Mouse (Mus musculus): ENCODE data around the gene Gm17019. TPM values are rescaled to one million over a fixed set of nuclear protein-coding genes. Genes with fewer than 3 reads are reported as not detected.
"Not testable (repeated sequence)": the region's sequence is repeated elsewhere in the genome, so short reads cannot be mapped to it uniquely, and the experiment has no call there.

The Gm17019 gene
- total and polyA plus RNA-seq, 2 experiments, result not detected

- not testable (repeated sequence) for H3K9ac ChIP-seq (ENCODE audit: low read depth, low read length); H3K4me3 ChIP-seq (ENCODE audit: insufficient read depth, low read depth, low read length); DNase-seq (ENCODE audit: extremely low read depth, low read depth, low spot score); H3K4me1 ChIP-seq (ENCODE audit: control insufficient read depth, insufficient read depth, low read length); H3K36me3 ChIP-seq (ENCODE audit: control insufficient read depth, insufficient read depth, low read length); H3K27me3 ChIP-seq (ENCODE audit: control insufficient read depth, insufficient read depth, low read length); H3K79me2 ChIP-seq (ENCODE audit: control insufficient read depth, insufficient read depth, low read length); H3K27ac ChIP-seq (replicated peaks; ENCODE audit: insufficient read depth, low read depth, low read length)
- WGBS, result 66% methylated on average over 4 of the region's 4 CpGs
These were observed 8.0 kb upstream of the Gm17019 start for GRCm38 (mm10) chr5:15040784-15041183.

GRCm38 (mm10) chr5:15039984-15040383 lies 7.2 kb upstream of the Gm17019 start:
- not testable (repeated sequence) for H3K4me3 ChIP-seq (ENCODE audit: insufficient read depth, low read depth, low read length); DNase-seq (ENCODE audit: extremely low read depth, low read depth, low spot score); H3K4me1 ChIP-seq (ENCODE audit: control insufficient read depth, insufficient read depth, low read length); H3K9ac ChIP-seq (ENCODE audit: low read depth, low read length); H3K27me3 ChIP-seq (ENCODE audit: control insufficient read depth, insufficient read depth, low read length); H3K79me2 ChIP-seq (ENCODE audit: control insufficient read depth, insufficient read depth, low read length); H3K27ac ChIP-seq (replicated peaks; ENCODE audit: insufficient read depth, low read depth, low read length); H3K36me3 ChIP-seq (ENCODE audit: control insufficient read depth, insufficient read depth, low read length)
- 81% methylated on average over 4 of the region's 4 CpGs for WGBS

GRCm38 (mm10) chr5:15024316-15024715 lies 8.5 kb downstream of the Gm17019 start:
- not testable (repeated sequence) for H3K9ac ChIP-seq (ENCODE audit: low read depth, low read length); H3K36me3 ChIP-seq (ENCODE audit: control insufficient read depth, insufficient read depth, low read length); DNase-seq (ENCODE audit: extremely low read depth, low read depth, low spot score); H3K4me3 ChIP-seq (ENCODE audit: insufficient read depth, low read depth, low read length); H3K79me2 ChIP-seq (ENCODE audit: control insufficient read depth, insufficient read depth, low read length); H3K4me1 ChIP-seq (ENCODE audit: control insufficient read depth, insufficient read depth, low read length); H3K27ac ChIP-seq (replicated peaks; ENCODE audit: insufficient read depth, low read depth, low read length); H3K27me3 ChIP-seq (ENCODE audit: control insufficient read depth, insufficient read depth, low read length)
- 89% methylated on average over 1 of the region's 1 CpGs for WGBS

- not testable (repeated sequence) for H3K27ac ChIP-seq (replicated peaks; ENCODE audit: insufficient read depth, low read depth, low read length); H3K36me3 ChIP-seq (ENCODE audit: control insufficient read depth, insufficient read depth, low read length); H3K4me3 ChIP-seq (ENCODE audit: insufficient read depth, low read depth, low read length); DNase-seq (ENCODE audit: extremely low read depth, low read depth, low spot score); H3K4me1 ChIP-seq (ENCODE audit: control insufficient read depth, insufficient read depth, low read length); H3K79me2 ChIP-seq (ENCODE audit: control insufficient read depth, insufficient read depth, low read length); H3K9ac ChIP-seq (ENCODE audit: low read depth, low read length); H3K27me3 ChIP-seq (ENCODE audit: control insufficient read depth, insufficient read depth, low read length)
- WGBS, result 67% methylated on average over 2 of the region's 2 CpGs
These were observed 12.7 kb downstream of the Gm17019 start for GRCm38 (mm10) chr5:15020067-15020466.

GRCm38 (mm10) chr5:15010639-15011582 lies 21.9 kb downstream of the Gm17019 start:
- not testable (repeated sequence) for H3K4me1 ChIP-seq (ENCODE audit: control insufficient read depth, insufficient read depth, low read length); H3K79me2 ChIP-seq (ENCODE audit: control insufficient read depth, insufficient read depth, low read length); H3K27me3 ChIP-seq (ENCODE audit: control insufficient read depth, insufficient read depth, low read length); H3K9ac ChIP-seq (ENCODE audit: low read depth, low read length); DNase-seq (ENCODE audit: extremely low read depth, low read depth, low spot score); H3K36me3 ChIP-seq (ENCODE audit: control insufficient read depth, insufficient read depth, low read length); H3K27ac ChIP-seq (replicated peaks; ENCODE audit: insufficient read depth, low read depth, low read length); H3K4me3 ChIP-seq (ENCODE audit: insufficient read depth, low read depth, low read length)
- 84% methylated on average over 11 of the region's 11 CpGs for WGBS

GRCm38 (mm10) chr5:15006907-15007306 lies 25.9 kb downstream of the Gm17019 start:
- not testable (repeated sequence) for H3K79me2 ChIP-seq (ENCODE audit: control insufficient read depth, insufficient read depth, low read length); H3K27ac ChIP-seq (replicated peaks; ENCODE audit: insufficient read depth, low read depth, low read length); H3K9ac ChIP-seq (ENCODE audit: low read depth, low read length); H3K27me3 ChIP-seq (ENCODE audit: control insufficient read depth, insufficient read depth, low read length); H3K4me1 ChIP-seq (ENCODE audit: control insufficient read depth, insufficient read depth, low read length); DNase-seq (ENCODE audit: extremely low read depth, low read depth, low spot score); H3K4me3 ChIP-seq (ENCODE audit: insufficient read depth, low read depth, low read length); H3K36me3 ChIP-seq (ENCODE audit: control insufficient read depth, insufficient read depth, low read length)
- 58% methylated on average over 3 of the region's 3 CpGs for WGBS

- not testable (repeated sequence) for H3K36me3 ChIP-seq (ENCODE audit: control insufficient read depth, insufficient read depth, low read length); H3K9ac ChIP-seq (ENCODE audit: low read depth, low read length); DNase-seq (ENCODE audit: extremely low read depth, low read depth, low spot score); H3K4me3 ChIP-seq (ENCODE audit: insufficient read depth, low read depth, low read length); H3K27me3 ChIP-seq (ENCODE audit: control insufficient read depth, insufficient read depth, low read length); H3K4me1 ChIP-seq (ENCODE audit: control insufficient read depth, insufficient read depth, low read length); H3K27ac ChIP-seq (replicated peaks; ENCODE audit: insufficient read depth, low read depth, low read length); H3K79me2 ChIP-seq (ENCODE audit: control insufficient read depth, insufficient read depth, low read length)
- WGBS, result 62% methylated on average over 3 of the region's 3 CpGs
These were observed 26.5 kb downstream of the Gm17019 start for GRCm38 (mm10) chr5:15006288-15006687.

- H3K4me1 ChIP-seq (ENCODE audit: control insufficient read depth, insufficient read depth, low read length); H3K79me2 ChIP-seq (ENCODE audit: control insufficient read depth, insufficient read depth, low read length); H3K36me3 ChIP-seq (ENCODE audit: control insufficient read depth, insufficient read depth, low read length); H3K27ac ChIP-seq (replicated peaks; ENCODE audit: insufficient read depth, low read depth, low read length); DNase-seq (ENCODE audit: extremely low read depth, low read depth, low spot score); H3K4me3 ChIP-seq (ENCODE audit: insufficient read depth, low read depth, low read length); H3K27me3 ChIP-seq (ENCODE audit: control insufficient read depth, insufficient read depth, low read length); H3K9ac ChIP-seq (ENCODE audit: low read depth, low read length): not testable (repeated sequence)
- WGBS, result 60% methylated on average over 3 of the region's 4 CpGs
These were observed 27.2 kb downstream of the Gm17019 start for GRCm38 (mm10) chr5:15005584-15005983.

All from liver, adult 2 months (tissue).